19 mouse cellular contexts compared by ENCODE assay signal in the genomic region with DNA sequence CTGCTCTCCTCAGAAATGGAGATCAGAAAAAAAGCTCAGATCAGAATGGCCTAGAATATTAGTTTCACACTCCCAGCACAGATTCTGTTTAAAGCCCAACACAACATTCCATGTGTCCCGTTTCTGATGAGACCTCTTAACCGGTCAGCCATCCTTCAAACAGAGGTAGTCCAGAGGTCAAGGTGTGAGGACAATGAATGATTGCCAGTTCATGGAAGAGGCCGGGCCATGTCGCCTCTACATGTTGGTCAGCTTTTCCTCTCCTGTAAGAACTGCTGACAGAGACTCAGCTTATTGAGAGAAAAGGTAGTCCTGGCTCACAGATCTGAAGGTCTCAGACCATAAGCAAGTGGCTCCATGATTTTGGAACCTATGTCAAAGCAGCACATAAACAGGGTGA. TPM values are rescaled to one million over a fixed set of nuclear protein-coding genes. Genes with fewer than 3 reads are reported as not detected.
DNase-seq lines count a peak whose midpoint lies in the region; ATAC-seq lines count a peak whose summit lies in the region.
"Had no signal": no experiment of that assay in that cellular context is flagged by ENCODE, and none has a peak within 500 bp of the region (broad histone marks: within the 10 kb centered on the region; RNA-seq: fewer than 3 reads in every experiment).

No protein-coding gene starts in this region.

- no peak for DNase-seq in hindbrain, embryonic 10.5 days (ENCODE audit: low spot score)
- no peak for DNase-seq in hindbrain, embryonic 11.5 days (ENCODE audit: low spot score)
- DNase-seq in kidney, adult 9 months = peak; percentile 38
- DNase-seq in kidney, adult 18-20 months = no peak
- DNase-seq in yolk sac, embryonic 10.5 days (ENCODE audit: low spot score) = peak; percentile 17
- no peak for DNase-seq in T-cell, adult 2 months (ENCODE audit: low spot score)
- DNase-seq: adrenal gland, adult 8-10 months; adrenal gland, postnatal 14 days; adrenal gland, postnatal 36 days; cerebellum, adult 11-12 months; cerebellum, adult 2 months; cerebellum, adult 9-10 months; cerebellum, postnatal 10 days; cerebellum, postnatal 25 days had no signal

- WGBS in hindbrain, embryonic 10.5 days = 78% methylated on average over 4 of the region's 4 CpGs
- 74% methylated on average over 4 of the region's 4 CpGs for WGBS in hindbrain, embryonic 11.5 days

- H3K36me3 ChIP-seq in hindbrain, embryonic 10.5 days = peaks cover 9% of the 10 kb centered on the region
- no peaks in the 10 kb centered on the region for H3K36me3 ChIP-seq in hindbrain, embryonic 11.5 days (ENCODE audit: control insufficient read depth, insufficient read depth, low read length)
- H3K36me3 ChIP-seq: embryonic facial prominence, embryonic 10.5 days; embryonic facial prominence, embryonic 12.5 days; forebrain, embryonic 15.5 days had no signal

- H3K9ac ChIP-seq in hindbrain, embryonic 11.5 days (ENCODE audit: low read depth, low read length) = no peak overlapping the region
- H3K9ac ChIP-seq: embryonic facial prominence, embryonic 12.5 days; forebrain, embryonic 13.5 days; forebrain, embryonic 15.5 days had no signal

- H3K4me2 ChIP-seq in hindbrain, embryonic 11.5 days (replicated peaks; ENCODE audit: low read depth, low read length) = no peak overlapping the region
- H3K4me2 ChIP-seq: embryonic facial prominence, embryonic 12.5 days; forebrain, embryonic 13.5 days; forebrain, embryonic 15.5 days had no signal

- no peak overlapping the region for H3K4me3 ChIP-seq in hindbrain, embryonic 10.5 days
- no peak overlapping the region for H3K4me3 ChIP-seq in hindbrain, embryonic 11.5 days (ENCODE audit: low read depth, low read length)
- H3K4me3 ChIP-seq: embryonic facial prominence, embryonic 10.5 days; embryonic facial prominence, embryonic 12.5 days; forebrain, embryonic 13.5 days; forebrain, embryonic 15.5 days had no signal

- no peaks in the 10 kb centered on the region for H3K9me3 ChIP-seq in hindbrain, embryonic 10.5 days
- H3K9me3 ChIP-seq in hindbrain, embryonic 11.5 days (ENCODE audit: control insufficient read depth, low read length) = no peaks in the 10 kb centered on the region
- H3K9me3 ChIP-seq: embryonic facial prominence, embryonic 10.5 days; embryonic facial prominence, embryonic 12.5 days; forebrain, embryonic 13.5 days; forebrain, embryonic 15.5 days had no signal

- H3K27ac ChIP-seq in hindbrain, embryonic 10.5 days = peak overlapping the region; percentile 35
- H3K27ac ChIP-seq in hindbrain, embryonic 11.5 days (ENCODE audit: low read depth, low read length) = no peak overlapping the region
- H3K27ac ChIP-seq: embryonic facial prominence, embryonic 10.5 days; embryonic facial prominence, embryonic 12.5 days; forebrain, embryonic 13.5 days; forebrain, embryonic 15.5 days had no signal

- peaks cover 52% of the 10 kb centered on the region for H3K4me1 ChIP-seq in hindbrain, embryonic 10.5 days (replicated peaks)
- no peaks in the 10 kb centered on the region for H3K4me1 ChIP-seq in hindbrain, embryonic 11.5 days (replicated peaks; ENCODE audit: control insufficient read depth, insufficient read depth, low read length)

- ATAC-seq in hindbrain, embryonic 11.5 days (ENCODE audit: low FRiP score) = no peak
- ATAC-seq: activated CD4-positive, CD25-positive, alpha-beta regulatory T cell, adult 4 months; forebrain, embryonic 13.5 days; forebrain, embryonic 15.5 days had no signal

- no peaks in the 10 kb centered on the region for H3K27me3 ChIP-seq in hindbrain, embryonic 10.5 days (ENCODE audit: insufficient read depth, poor library complexity, severe bottlenecking)
- no peaks in the 10 kb centered on the region for H3K27me3 ChIP-seq in hindbrain, embryonic 11.5 days (ENCODE audit: control insufficient read depth, insufficient read depth, low read length)
- H3K27me3 ChIP-seq: embryonic facial prominence, embryonic 12.5 days; forebrain, embryonic 13.5 days; forebrain, embryonic 15.5 days had no signal

RNA-seq across cellular contexts. Expression of gene Txlnb, which starts 33.2 kb away (rescaled TPM):
- 4.9 and 5.4 TPM in 2 replicates for polyA plus RNA-seq in hindbrain, embryonic 10.5 days (2016; fragmentation: Nextera tagmentation; extraction: Ambion mirVana)
- 6.7 and 7.2 TPM in 2 replicates for polyA plus RNA-seq in hindbrain, embryonic 11.5 days (2014; fragmentation: Nextera tagmentation; extraction: Ambion mirVana)

Comparison
In these comparisons a context has a peak if more than half of its experiments do, and no peak if none do; other contexts are left out.
1. DNase-seq: peak in kidney, adult 9 months (single experiment) and yolk sac, embryonic 10.5 days (single experiment); none in hindbrain, embryonic 10.5 days (single experiment), hindbrain, embryonic 11.5 days (single experiment), kidney, adult 18-20 months (single experiment) and T-cell, adult 2 months (single experiment).